Mouse (Mus musculus): ENCODE data around the gene Cd4. TPM values are rescaled to one million over a fixed set of nuclear protein-coding genes. Genes with fewer than 3 reads are reported as not detected.

Gene Cd4
- total and polyA plus RNA-seq, 3 experiments = 0.26 to 1.6 (median 0.34) TPM

GRCm38 (mm10) chr6:124915160-124915941 is 27.3 kb upstream of the Cd4 start:
- Histone ChIP-seq H3K27ac (ENCODE audit: insufficient read depth, low read depth) (no peak overlapping the region), H3K4me2 (ENCODE audit: insufficient read depth, low read depth, poor library complexity, severe bottlenecking) (no peak overlapping the region), H3K9me3 (replicated peaks; ENCODE audit: low read length) (no peaks in the 10 kb centered on the region), H3K36me3 (replicated peaks in 1 of 2; ENCODE audit: control insufficient read depth in 1 of 2, insufficient read depth in 1 of 2, low read length in 1 of 2) (peaks cover 0 to 11% of the 10 kb centered on the region in 2 experiments), H3K9ac (ENCODE audit: insufficient read depth, low read depth) (no peak overlapping the region), H3K4me1 (ENCODE audit: control insufficient read depth in 1 of 2, insufficient read depth in 2 of 2) (peaks cover 7 to 56% of the 10 kb centered on the region in 2 experiments), H3K4me3 (replicated peaks in 1 of 3; ENCODE audit: low read depth in 2 of 3, low read length in 2 of 3, poor library complexity in 1 of 3) (no peak overlapping the region), H3K27me3 (replicated peaks) (peaks cover 10% of the 10 kb centered on the region), H3K79me2 (replicated peaks; ENCODE audit: control insufficient read depth, extremely low read depth, insufficient read depth, poor library complexity, severe bottlenecking) (no peaks in the 10 kb centered on the region)
- dilution Hi-C loops (cut with MboI; ENCODE audit: extremely low pct_ligation_motif_present, extremely low pct_unique_long_range_greater_than_20kb, low sequenced_read_pairs) (no loop called here), in situ Hi-C loops (cut with MboI; ENCODE audit: low pct_ligation_motif_present, low pct_unique_long_range_greater_than_20kb, low sequenced_read_pairs) (no loop called here)
- DNase-seq (ENCODE audit: extremely low read depth) = no peak
- TF ChIP-seq RCOR1 (conservative IDR thresholded peaks at IDR 0.05; ENCODE audit: low read depth, low read length) (no peak), SMC3 (IDR thresholded peaks at IDR 0.05; ENCODE audit: low read depth, low read length) (no peak), CHD2 (IDR thresholded peaks at IDR 0.05; ENCODE audit: low read length) (no peak), RAD21 (IDR thresholded peaks at IDR 0.05; ENCODE audit: low read depth, low read length) (no peak), ETS1 (conservative IDR thresholded peaks at IDR 0.05; ENCODE audit: low read depth, low read length) (no peak), CHD1 (IDR thresholded peaks at IDR 0.05; ENCODE audit: low read depth, low read length) (no peak), HCFC1 (IDR thresholded peaks at IDR 0.05; ENCODE audit: low read depth, low read length) (no peak), MAZ (IDR thresholded peaks at IDR 0.05; ENCODE audit: low read depth, low read length) (no peak), TCF12 (IDR thresholded peaks at IDR 0.05; ENCODE audit: low read depth, low read length) (no peak), BHLHE40 (IDR thresholded peaks at IDR 0.05; ENCODE audit: low read depth, low read length) (no peak), PAX5 (IDR thresholded peaks at IDR 0.05; ENCODE audit: low read length) (no peak), NELFE (IDR thresholded peaks at IDR 0.05; ENCODE audit: low read depth, low read length) (no peak), JUN (IDR thresholded peaks at IDR 0.05; ENCODE audit: insufficient read depth, low read depth, low read length) (no peak), NRF1 (IDR thresholded peaks at IDR 0.05; ENCODE audit: low read depth, low read length) (no peak), MXI1 (IDR thresholded peaks at IDR 0.05; ENCODE audit: low read depth, low read length) (no peak), CTCF (conservative IDR thresholded peaks at IDR 0.05 in 1 of 2, IDR thresholded peaks at IDR 0.05 in 1 of 2; ENCODE audit: low read depth in 2 of 2, low read length in 2 of 2) (no peak)

GRCm38 (mm10) chr6:124914511-124914910 is 26.5 kb upstream of the Cd4 start:
- in situ Hi-C loops (cut with MboI; ENCODE audit: low pct_ligation_motif_present, low pct_unique_long_range_greater_than_20kb, low sequenced_read_pairs) = no loop called here

More at GRCm38 (mm10) chr6:124914511-124914910, 26.5 kb upstream of the Cd4 start:
- Histone ChIP-seq H3K9me3 (replicated peaks; ENCODE audit: low read length) (no peaks in the 10 kb centered on the region), H3K4me1 (ENCODE audit: control insufficient read depth in 1 of 2, insufficient read depth in 2 of 2) (peaks cover 8 to 48% of the 10 kb centered on the region in 2 experiments), H3K27me3 (replicated peaks) (peaks cover 10% of the 10 kb centered on the region), H3K9ac (ENCODE audit: insufficient read depth, low read depth) (no peak overlapping the region), H3K4me2 (ENCODE audit: insufficient read depth, low read depth, poor library complexity, severe bottlenecking) (no peak overlapping the region), H3K4me3 (replicated peaks in 1 of 3; ENCODE audit: low read depth in 2 of 3, low read length in 2 of 3, poor library complexity in 1 of 3) (no peak overlapping the region), H3K79me2 (replicated peaks; ENCODE audit: control insufficient read depth, extremely low read depth, insufficient read depth, poor library complexity, severe bottlenecking) (no peaks in the 10 kb centered on the region), H3K36me3 (replicated peaks in 1 of 2; ENCODE audit: control insufficient read depth in 1 of 2, insufficient read depth in 1 of 2, low read length in 1 of 2) (peaks cover 0 to 11% of the 10 kb centered on the region in 2 experiments), H3K27ac (ENCODE audit: insufficient read depth, low read depth) (no peak overlapping the region)
- TF ChIP-seq MYC (IDR thresholded peaks at IDR 0.05; ENCODE audit: low read depth, low read length) (no peak), POLR2A (IDR thresholded peaks at IDR 0.05; ENCODE audit: low read depth, low read length) (no peak), E2F4 (IDR thresholded peaks at IDR 0.05; ENCODE audit: insufficient replicate concordance, low read depth, low read length) (no peak), RAD21 (IDR thresholded peaks at IDR 0.05; ENCODE audit: low read depth, low read length) (no peak), IRF4 (IDR thresholded peaks at IDR 0.05; ENCODE audit: low read depth, low read length) (no peak), TBP (conservative IDR thresholded peaks at IDR 0.05; ENCODE audit: low read depth, low read length) (no peak), MAZ (IDR thresholded peaks at IDR 0.05; ENCODE audit: low read depth, low read length) (no peak), MEF2A (IDR thresholded peaks at IDR 0.05; ENCODE audit: borderline replicate concordance, low read depth, low read length) (no peak), ELF1 (IDR thresholded peaks at IDR 0.05; ENCODE audit: low read depth, low read length) (no peak), RCOR1 (conservative IDR thresholded peaks at IDR 0.05; ENCODE audit: low read depth, low read length) (no peak), USF2 (conservative IDR thresholded peaks at IDR 0.05; ENCODE audit: low read depth, low read length) (no peak), JUN (IDR thresholded peaks at IDR 0.05; ENCODE audit: insufficient read depth, low read depth, low read length) (no peak), POLR2AphosphoS2 (IDR thresholded peaks at IDR 0.05; ENCODE audit: low read depth, low read length) (no peak), NRF1 (IDR thresholded peaks at IDR 0.05; ENCODE audit: low read depth, low read length) (no peak)
- DNase-seq (ENCODE audit: extremely low read depth) = no peak
- dilution Hi-C loops (cut with MboI; ENCODE audit: extremely low pct_ligation_motif_present, extremely low pct_unique_long_range_greater_than_20kb, low sequenced_read_pairs) = no loop called here
